20 mouse cellular contexts compared by ENCODE assay signal in genomic region chr3:134415606-134416328, GRCm38 (mm10).
A peak's percentile ranks its signal among the peaks of the same experiment; 100 is the strongest.
DNase-seq lines count a peak whose midpoint lies in the region; ATAC-seq lines count a peak whose summit lies in the region.
"Had no signal": no experiment of that assay in that cellular context is flagged by ENCODE, and none has a peak within 500 bp of the region (broad histone marks: within the 10 kb centered on the region; RNA-seq: fewer than 3 reads in every experiment).

No protein-coding gene starts in this region.

- ATAC-seq in limb, embryonic 13.5 days (ENCODE audit: low FRiP score, low read depth): peak; percentile 44; the same call in 1 of the 2 replicates
- ATAC-seq in hindbrain, embryonic 14.5 days (ENCODE audit: low FRiP score): peak; percentile 64; the same call in 1 of the 2 replicates
- peak; percentile 56; the same call in 1 of the 2 replicates for ATAC-seq in midbrain, embryonic 13.5 days
- ATAC-seq in neural tube, embryonic 15.5 days (ENCODE audit: low FRiP score): peak; percentile 80; the same call in 1 of the 2 replicates
- ATAC-seq: forebrain, embryonic 14.5 days; intestine, embryonic 16.5 days had no signal

- no peaks in the 10 kb centered on the region for H3K27me3 ChIP-seq in limb, embryonic 13.5 days
- H3K27me3 ChIP-seq in limb, embryonic 10.5 days (ENCODE audit: low read depth, poor library complexity, severe bottlenecking): no peaks in the 10 kb centered on the region
- H3K27me3 ChIP-seq in hindbrain, embryonic 14.5 days (ENCODE audit: control insufficient read depth, insufficient read depth, low read length): no peaks in the 10 kb centered on the region
- H3K27me3 ChIP-seq in midbrain, embryonic 13.5 days: no peaks in the 10 kb centered on the region
- H3K27me3 ChIP-seq in neural tube, embryonic 15.5 days (replicated peaks): no peaks in the 10 kb centered on the region
- H3K27me3 ChIP-seq: embryonic facial prominence, embryonic 12.5 days; kidney, embryonic 15.5 days; limb, embryonic 15.5 days; megakaryocyte, embryonic 14.5 days had no signal

- H3K4me1 ChIP-seq in limb, embryonic 13.5 days: no peaks in the 10 kb centered on the region
- no peaks in the 10 kb centered on the region for H3K4me1 ChIP-seq in limb, embryonic 10.5 days
- H3K4me1 ChIP-seq in hindbrain, embryonic 14.5 days (replicated peaks; ENCODE audit: control insufficient read depth, insufficient read depth, low read length): peaks cover 14% of the 10 kb centered on the region
- H3K4me1 ChIP-seq in midbrain, embryonic 13.5 days (replicated peaks): no peaks in the 10 kb centered on the region; the same call in 1 of the 2 replicates
- peaks cover 14% of the 10 kb centered on the region; the same call in 1 of the 2 replicates for H3K4me1 ChIP-seq in neural tube, embryonic 15.5 days
- H3K4me1 ChIP-seq: embryonic facial prominence, embryonic 12.5 days; kidney, embryonic 15.5 days; limb, embryonic 15.5 days; megakaryocyte, embryonic 14.5 days had no signal

- H3K9me3 ChIP-seq in limb, embryonic 13.5 days: no peaks in the 10 kb centered on the region
- H3K9me3 ChIP-seq in limb, embryonic 10.5 days (replicated peaks): no peaks in the 10 kb centered on the region
- no peaks in the 10 kb centered on the region for H3K9me3 ChIP-seq in hindbrain, embryonic 14.5 days (ENCODE audit: control insufficient read depth, low read length)
- no peaks in the 10 kb centered on the region for H3K9me3 ChIP-seq in midbrain, embryonic 13.5 days
- H3K9me3 ChIP-seq in neural tube, embryonic 15.5 days (replicated peaks): no peaks in the 10 kb centered on the region
- H3K9me3 ChIP-seq: embryonic facial prominence, embryonic 12.5 days; kidney, embryonic 15.5 days; limb, embryonic 15.5 days; megakaryocyte, embryonic 14.5 days had no signal

- no peak overlapping the region for H3K4me2 ChIP-seq in limb, embryonic 13.5 days (replicated peaks)
- H3K4me2 ChIP-seq in hindbrain, embryonic 14.5 days (replicated peaks): peak overlapping the region; percentile 19; the same call in 1 of the 2 replicates
- H3K4me2 ChIP-seq in midbrain, embryonic 13.5 days (replicated peaks): no peak overlapping the region
- peak overlapping the region; percentile 30 for H3K4me2 ChIP-seq in neural tube, embryonic 15.5 days
- H3K4me2 ChIP-seq: embryonic facial prominence, embryonic 12.5 days; kidney, embryonic 15.5 days; limb, embryonic 15.5 days had no signal

- intact Hi-C loops in left cerebral cortex, postnatal 4 days (cut with DNase I): no loop called here

- WGBS in limb, embryonic 13.5 days: 72% methylated on average over 17 of the region's 17 CpGs
- WGBS in limb, embryonic 10.5 days: 82% methylated on average over 17 of the region's 17 CpGs
- WGBS in hindbrain, embryonic 14.5 days: 58% methylated on average over 17 of the region's 17 CpGs
- WGBS in midbrain, embryonic 13.5 days: 60% methylated on average over 17 of the region's 17 CpGs
- 48% methylated on average over 17 of the region's 17 CpGs for WGBS in neural tube, embryonic 15.5 days

- DNase-seq in limb, embryonic 10.5 days (ENCODE audit: low spot score): no peak
- DNase-seq in hindbrain, embryonic 14.5 days (ENCODE audit: low spot score): no peak
- DNase-seq in thymus, postnatal 14 days: no peak
- no peak for DNase-seq in left cerebral cortex, postnatal 4 days
- DNase-seq: B cell, adult 2 months; cerebellum, adult 8-10 months; gastrocnemius, postnatal 25 days; heart, adult 2 months; heart, postnatal 4 days; thymus, adult 2 months had no signal

- H3K27ac ChIP-seq in limb, embryonic 13.5 days: no peak overlapping the region
- H3K27ac ChIP-seq in limb, embryonic 10.5 days: no peak overlapping the region
- peak overlapping the region; percentile 36; the same call in 1 of the 2 replicates for H3K27ac ChIP-seq in hindbrain, embryonic 14.5 days
- H3K27ac ChIP-seq in midbrain, embryonic 13.5 days: no peak overlapping the region
- no peak overlapping the region; the same call in 1 of the 2 replicates for H3K27ac ChIP-seq in neural tube, embryonic 15.5 days (replicated peaks)
- H3K27ac ChIP-seq: embryonic facial prominence, embryonic 12.5 days; heart, adult 2 months; kidney, embryonic 15.5 days; limb, embryonic 15.5 days had no signal

- no peaks in the 10 kb centered on the region for H3K36me3 ChIP-seq in limb, embryonic 13.5 days
- H3K36me3 ChIP-seq in limb, embryonic 10.5 days: no peaks in the 10 kb centered on the region
- H3K36me3 ChIP-seq in hindbrain, embryonic 14.5 days (replicated peaks; ENCODE audit: control insufficient read depth, insufficient read depth): no peaks in the 10 kb centered on the region
- no peaks in the 10 kb centered on the region for H3K36me3 ChIP-seq in midbrain, embryonic 13.5 days
- H3K36me3 ChIP-seq in neural tube, embryonic 15.5 days: no peaks in the 10 kb centered on the region
- H3K36me3 ChIP-seq: embryonic facial prominence, embryonic 12.5 days; kidney, embryonic 15.5 days; limb, embryonic 15.5 days had no signal

- no peak overlapping the region for H3K9ac ChIP-seq in limb, embryonic 13.5 days
- no peak overlapping the region for H3K9ac ChIP-seq in hindbrain, embryonic 14.5 days
- H3K9ac ChIP-seq in midbrain, embryonic 13.5 days (replicated peaks): no peak overlapping the region
- no peak overlapping the region for H3K9ac ChIP-seq in neural tube, embryonic 15.5 days (replicated peaks)
- H3K9ac ChIP-seq: embryonic facial prominence, embryonic 12.5 days; kidney, embryonic 15.5 days; limb, embryonic 15.5 days had no signal

- no peak overlapping the region for H3K4me3 ChIP-seq in limb, embryonic 13.5 days
- H3K4me3 ChIP-seq in limb, embryonic 10.5 days: no peak overlapping the region
- H3K4me3 ChIP-seq in hindbrain, embryonic 14.5 days (replicated peaks; ENCODE audit: low read length): no peak overlapping the region
- H3K4me3 ChIP-seq in midbrain, embryonic 13.5 days (replicated peaks): no peak overlapping the region
- no peak overlapping the region for H3K4me3 ChIP-seq in neural tube, embryonic 15.5 days (replicated peaks)
- H3K4me3 ChIP-seq: embryonic facial prominence, embryonic 12.5 days; erythroblast, embryonic 14.5 days; heart, adult 2 months; kidney, embryonic 15.5 days; limb, embryonic 15.5 days; megakaryocyte, embryonic 14.5 days had no signal

Comparison
In these comparisons a context has a peak if more than half of its experiments do, and no peak if none do; other contexts are left out.
1. H3K4me2 ChIP-seq: peak in hindbrain, embryonic 14.5 days (single experiment) and neural tube, embryonic 15.5 days (single experiment); none in limb, embryonic 13.5 days (single experiment) and midbrain, embryonic 13.5 days (single experiment).
2. Peak in every context shown above with its lines, with median percentiles within 50 percentile points of each other: ATAC-seq.